ENCODE assay signal across 14 mouse cellular contexts in the genomic region with DNA sequence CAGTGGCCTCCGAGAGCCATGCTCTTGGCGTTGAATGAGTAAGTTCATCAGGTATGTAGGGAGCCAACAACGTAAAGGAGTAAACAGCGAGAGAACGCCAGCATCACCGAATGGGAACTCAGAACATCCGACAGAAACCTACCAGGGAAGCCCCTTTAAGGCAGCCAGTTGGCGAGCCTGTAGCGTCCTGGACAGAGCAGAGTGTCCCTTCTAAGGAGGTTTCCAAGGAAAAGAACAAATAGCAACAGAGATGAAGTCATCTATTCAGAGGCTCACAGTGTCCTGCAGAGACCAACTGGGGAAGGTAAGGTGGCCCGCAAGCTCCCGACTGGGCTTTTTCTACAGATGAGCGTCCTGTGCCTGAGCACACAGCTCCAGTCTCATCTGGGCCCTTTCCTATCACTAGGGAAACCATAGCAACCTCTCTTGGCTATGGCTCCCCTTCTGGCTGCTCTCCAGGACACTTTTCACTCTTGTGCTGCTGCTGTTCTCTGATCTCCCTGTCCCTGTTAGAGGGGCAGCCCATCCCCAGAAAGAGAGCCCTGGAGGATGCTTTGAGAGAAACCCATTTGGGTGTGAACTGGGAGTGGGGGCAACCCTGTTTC. TPM values are rescaled to one million over a fixed set of nuclear protein-coding genes. Genes with fewer than 3 reads are reported as not detected.
DNase-seq lines count a peak whose midpoint lies in the region; ATAC-seq and TF ChIP-seq lines count a peak whose summit lies in the region.
"Had no signal": no experiment of that assay in that cellular context is flagged by ENCODE, and none has a peak within 500 bp of the region (broad histone marks: within the 10 kb centered on the region; RNA-seq: fewer than 3 reads in every experiment).

No protein-coding gene starts in this region.

- ATAC-seq in forebrain, embryonic 15.5 days (replicated peaks), result peak; percentile 72
- no peak for ATAC-seq in forebrain, embryonic 12.5 days (ENCODE audit: low FRiP score)
- ATAC-seq in midbrain, embryonic 13.5 days, result peak; percentile 71
- peak; percentile 58; the same call in 1 of the 2 replicates for ATAC-seq in midbrain, postnatal 0 days (ENCODE audit: low FRiP score)
- no peak for ATAC-seq in inflammation-experienced regulatory T-cells, adult 6 months
- ATAC-seq: CD4-positive, CD25-positive, alpha-beta regulatory T cell, adult 4 months had no signal

- no peak overlapping the region for H3K27ac ChIP-seq in forebrain, embryonic 15.5 days (replicated peaks)
- H3K27ac ChIP-seq in forebrain, embryonic 12.5 days, result no peak overlapping the region
- H3K27ac ChIP-seq in midbrain, embryonic 13.5 days, result peak overlapping the region; percentile 2; the same call in 1 of the 2 replicates
- no peak overlapping the region for H3K27ac ChIP-seq in midbrain, embryonic 10.5 days (replicated peaks)
- no peak overlapping the region for H3K27ac ChIP-seq in midbrain, postnatal 0 days (ENCODE audit: low read depth, low read length)
- H3K27ac ChIP-seq: embryonic facial prominence, embryonic 13.5 days had no signal

- no peak overlapping the region for H3K4me3 ChIP-seq in forebrain, embryonic 15.5 days
- H3K4me3 ChIP-seq in forebrain, embryonic 12.5 days (replicated peaks), result no peak overlapping the region
- H3K4me3 ChIP-seq in midbrain, embryonic 13.5 days (replicated peaks), result no peak overlapping the region
- no peak overlapping the region for H3K4me3 ChIP-seq in midbrain, embryonic 10.5 days
- H3K4me3 ChIP-seq in midbrain, postnatal 0 days (ENCODE audit: low read depth, low read length), result no peak overlapping the region
- H3K4me3 ChIP-seq: embryonic facial prominence, embryonic 13.5 days had no signal

- peaks cover 7% of the 10 kb centered on the region for H3K4me1 ChIP-seq in forebrain, embryonic 15.5 days
- no peaks in the 10 kb centered on the region for H3K4me1 ChIP-seq in forebrain, embryonic 12.5 days
- H3K4me1 ChIP-seq in midbrain, embryonic 13.5 days (replicated peaks), result no peaks in the 10 kb centered on the region
- no peaks in the 10 kb centered on the region for H3K4me1 ChIP-seq in midbrain, embryonic 10.5 days
- H3K4me1 ChIP-seq in midbrain, postnatal 0 days (ENCODE audit: insufficient read depth, low read length), result no peaks in the 10 kb centered on the region
- H3K4me1 ChIP-seq: embryonic facial prominence, embryonic 13.5 days had no signal

- H3K4me2 ChIP-seq in forebrain, embryonic 15.5 days (replicated peaks), result no peak overlapping the region
- H3K4me2 ChIP-seq in forebrain, embryonic 12.5 days, result no peak overlapping the region
- no peak overlapping the region for H3K4me2 ChIP-seq in midbrain, embryonic 13.5 days (replicated peaks)
- H3K4me2 ChIP-seq in midbrain, postnatal 0 days (ENCODE audit: low read depth, low read length, poor library complexity, severe bottlenecking), result no peak overlapping the region
- H3K4me2 ChIP-seq: embryonic facial prominence, embryonic 13.5 days had no signal

- peaks cover 48% of the 10 kb centered on the region for H3K36me3 ChIP-seq in forebrain, embryonic 15.5 days
- H3K36me3 ChIP-seq in forebrain, embryonic 12.5 days (replicated peaks), result peaks cover 43% of the 10 kb centered on the region
- peaks cover 76% of the 10 kb centered on the region for H3K36me3 ChIP-seq in midbrain, embryonic 13.5 days
- H3K36me3 ChIP-seq in midbrain, embryonic 10.5 days, result peaks cover 91% of the 10 kb centered on the region
- H3K36me3 ChIP-seq in midbrain, postnatal 0 days (ENCODE audit: insufficient read depth, low read length), result peaks cover 24% of the 10 kb centered on the region

- intact Hi-C loops in heart, postnatal 14 days (cut with DNase I), result no loop called here

- TF ChIP-seq CTCF in midbrain, postnatal 0 days (IDR thresholded peaks at IDR 0.05), result peak; percentile 18; the same call in 1 of the 2 replicates

- 66% methylated on average over 12 of the region's 12 CpGs for WGBS in forebrain, embryonic 15.5 days
- 73% methylated on average over 12 of the region's 12 CpGs for WGBS in forebrain, embryonic 12.5 days
- WGBS in midbrain, embryonic 13.5 days, result 57% methylated on average over 12 of the region's 12 CpGs
- WGBS in midbrain, embryonic 10.5 days, result 60% methylated on average over 12 of the region's 12 CpGs
- 42% methylated on average over 12 of the region's 12 CpGs for WGBS in midbrain, postnatal 0 days

- no peak for DNase-seq in midbrain, embryonic 10.5 days (ENCODE audit: low spot score)
- DNase-seq in heart, postnatal 14 days, result peak; percentile 11 to 20
- DNase-seq in midbrain, postnatal 0 days (ENCODE audit: low spot score), result peak; percentile 85
- DNase-seq in embryo, embryonic 9.5 days (ENCODE audit: extremely low spot score), result no peak
- DNase-seq: gastrocnemius, postnatal 14 days; kidney, adult 11 months; spleen, adult 18-20 months; thymus, adult 2 months had no signal

- no peaks in the 10 kb centered on the region for H3K27me3 ChIP-seq in forebrain, embryonic 15.5 days
- H3K27me3 ChIP-seq in forebrain, embryonic 12.5 days, result no peaks in the 10 kb centered on the region
- H3K27me3 ChIP-seq in midbrain, embryonic 13.5 days, result no peaks in the 10 kb centered on the region
- H3K27me3 ChIP-seq in midbrain, embryonic 10.5 days (ENCODE audit: low read depth, poor library complexity, severe bottlenecking), result no peaks in the 10 kb centered on the region
- no peaks in the 10 kb centered on the region for H3K27me3 ChIP-seq in midbrain, postnatal 0 days (ENCODE audit: insufficient read depth, low read length)
- H3K27me3 ChIP-seq: embryonic facial prominence, embryonic 13.5 days had no signal

- no peak overlapping the region for H3K9ac ChIP-seq in forebrain, embryonic 15.5 days (replicated peaks)
- H3K9ac ChIP-seq in forebrain, embryonic 12.5 days, result no peak overlapping the region
- H3K9ac ChIP-seq in midbrain, embryonic 13.5 days (replicated peaks), result no peak overlapping the region
- H3K9ac ChIP-seq in midbrain, postnatal 0 days (replicated peaks; ENCODE audit: low read length, poor library complexity, severe bottlenecking), result no peak overlapping the region
- H3K9ac ChIP-seq: embryonic facial prominence, embryonic 13.5 days had no signal

- H3K9me3 ChIP-seq in forebrain, embryonic 15.5 days, result no peaks in the 10 kb centered on the region
- H3K9me3 ChIP-seq in forebrain, embryonic 12.5 days, result no peaks in the 10 kb centered on the region
- no peaks in the 10 kb centered on the region for H3K9me3 ChIP-seq in midbrain, embryonic 13.5 days
- H3K9me3 ChIP-seq in midbrain, embryonic 10.5 days (replicated peaks), result no peaks in the 10 kb centered on the region
- no peaks in the 10 kb centered on the region for H3K9me3 ChIP-seq in midbrain, postnatal 0 days (ENCODE audit: low read length)
- H3K9me3 ChIP-seq: embryonic facial prominence, embryonic 13.5 days had no signal

RNA-seq across cellular contexts. Expression of a gene that starts 29.1 kb away (rescaled TPM):
- 28.3 and 30.9 TPM in 2 replicates for polyA plus RNA-seq in forebrain, embryonic 15.5 days (2015; fragmentation: Nextera tagmentation; extraction: Ambion mirVana)
- polyA plus RNA-seq in forebrain, embryonic 12.5 days (2016; fragmentation: Nextera tagmentation; extraction: Ambion mirVana), result 23.9 and 28.4 TPM in 2 replicates
- polyA plus RNA-seq in midbrain, embryonic 13.5 days (2015; fragmentation: Nextera tagmentation; extraction: Ambion mirVana), result 29.9 and 33.6 TPM in 2 replicates
- 34.4 and 35.1 TPM in 2 replicates for polyA plus RNA-seq in midbrain, embryonic 10.5 days (2016; fragmentation: Nextera tagmentation; extraction: Ambion mirVana)
- total RNA-seq in heart, postnatal 14 days (2021), result 10 to 100 TPM; 11.2 to 11.7 TPM
- 16.7 and 19.1 TPM in 2 replicates for total RNA-seq in midbrain, postnatal 0 days (2014; rRNA removed)
- polyA plus RNA-seq in midbrain, postnatal 0 days (2015; fragmentation: Nextera tagmentation; extraction: Ambion mirVana), result 23.5 and 24.5 TPM in 2 replicates
- polyA plus RNA-seq in inflammation-experienced regulatory T-cells, adult 6 months (2017; shearing (Covaris generic)), result 10 to 100 TPM; 27.6 to 31.2 (median 30.9) TPM

RNA-seq across cellular contexts. Expression of a gene that starts 34.4 kb away (rescaled TPM):
- 0.22 and 0.26 TPM in 2 replicates for polyA plus RNA-seq in forebrain, embryonic 15.5 days (2015; fragmentation: Nextera tagmentation; extraction: Ambion mirVana)
- polyA plus RNA-seq in forebrain, embryonic 12.5 days (2016; fragmentation: Nextera tagmentation; extraction: Ambion mirVana), result 0.14 and 0.18 TPM in 2 replicates
- 0.31 and 0.39 TPM in 2 replicates for polyA plus RNA-seq in midbrain, embryonic 13.5 days (2015; fragmentation: Nextera tagmentation; extraction: Ambion mirVana)
- polyA plus RNA-seq in midbrain, embryonic 10.5 days (2016; fragmentation: Nextera tagmentation; extraction: Ambion mirVana), result 0.20 and 0.22 TPM in 2 replicates
- under 1 TPM; 0.36 to 0.59 TPM for total RNA-seq in heart, postnatal 14 days (2021)
- total RNA-seq in midbrain, postnatal 0 days (2014; rRNA removed), result 0.05 and 0.16 TPM in 2 replicates
- 0.30 and 0.34 TPM in 2 replicates for polyA plus RNA-seq in midbrain, postnatal 0 days (2015; fragmentation: Nextera tagmentation; extraction: Ambion mirVana)
- 1 to 10 TPM in 1 of 3 experiments, under 1 TPM in 2; 0.83 to 1.1 (median 0.93) TPM for polyA plus RNA-seq in inflammation-experienced regulatory T-cells, adult 6 months (2017; shearing (Covaris generic))

Comparison
In these comparisons a context has a peak if more than half of its experiments do, and no peak if none do; other contexts are left out.
1. ATAC-seq: peak in forebrain, embryonic 15.5 days (single experiment), midbrain, embryonic 13.5 days (single experiment) and midbrain, postnatal 0 days (single experiment); none in forebrain, embryonic 12.5 days (single experiment) and inflammation-experienced regulatory T-cells, adult 6 months (single experiment).
2. DNase-seq: peak in heart, postnatal 14 days (2 of 2) and midbrain, postnatal 0 days (single experiment); none in midbrain, embryonic 10.5 days (single experiment) and embryo, embryonic 9.5 days (single experiment).